Mouse (Mus musculus): ENCODE results near the gene Grm1. TPM values are rescaled to one million over a fixed set of nuclear protein-coding genes. Genes with fewer than 3 reads are reported as not detected.

Gene Grm1
- polyA plus RNA-seq, 1 experiment from 2014 or later, result 0.09 TPM

DNA sequence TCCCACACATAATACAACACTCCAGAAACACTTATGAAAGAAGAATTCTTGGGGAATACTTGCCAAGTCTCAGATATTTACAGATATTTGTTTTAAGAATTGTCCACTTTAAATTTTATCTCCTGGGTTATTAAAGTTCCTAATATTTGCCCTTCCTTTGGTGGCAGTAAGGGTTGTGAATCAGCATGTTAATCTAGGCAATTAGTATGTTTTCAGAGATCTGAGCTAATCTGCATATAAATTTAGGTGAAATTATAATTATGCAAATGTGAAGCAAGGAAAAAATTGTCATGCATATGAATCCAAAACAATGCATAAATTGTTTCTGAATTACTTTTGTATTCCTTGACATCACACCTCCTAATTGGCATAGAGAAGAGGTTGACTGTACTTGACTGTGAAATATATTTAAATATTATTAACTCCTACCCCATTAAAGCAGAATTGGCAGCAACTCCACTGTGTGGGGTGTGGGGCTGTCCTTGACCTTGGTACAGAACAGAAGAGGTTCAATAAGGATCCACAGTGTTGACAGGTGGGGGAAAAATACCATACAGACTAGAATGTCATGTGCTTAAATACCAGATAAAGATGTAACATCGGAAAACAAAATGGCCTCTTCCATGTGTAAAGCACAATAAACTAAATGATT, 37.6 kb downstream of the Grm1 start:
- Histone ChIP-seq H3K9me3 (no peaks in the 10 kb centered on the region), H3K4me3 (no peak overlapping the region), H3K4me1 (no peaks in the 10 kb centered on the region), H3K4me2 (replicated peaks) (no peak overlapping the region), H3K27ac (no peak overlapping the region), H3K27me3 (no peaks in the 10 kb centered on the region), H3K36me3 (no peaks in the 10 kb centered on the region), H3K9ac (no peak overlapping the region)
- ATAC-seq (ENCODE audit: insufficient number of reproducible peaks, insufficient read depth, low FRiP score, low TSS enrichment), result no peak
- WGBS, result 88% methylated on average over 1 of the region's 1 CpGs

DNA sequence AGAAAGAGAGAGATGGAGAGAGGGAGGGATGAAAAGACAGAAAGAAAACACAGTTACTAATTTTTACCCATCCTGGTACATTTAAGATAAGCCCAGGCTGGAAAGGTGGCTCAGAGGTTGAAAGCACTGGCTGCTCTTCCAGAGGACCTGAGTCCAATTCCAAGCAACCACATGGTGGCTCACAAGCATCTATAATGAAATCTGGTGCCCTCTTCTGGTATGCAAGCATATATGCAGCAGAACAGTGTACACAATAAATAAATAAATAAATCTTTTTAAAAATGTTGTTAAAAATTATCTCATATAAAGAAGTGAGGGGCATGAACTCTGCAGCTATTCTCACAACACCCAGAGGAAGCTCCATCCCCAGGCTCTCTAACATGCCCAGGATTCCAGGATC, 42.8 kb downstream of the Grm1 start:
- Histone ChIP-seq H3K27me3 (no peaks in the 10 kb centered on the region), H3K9me3 (no peaks in the 10 kb centered on the region), H3K4me3 (no peak overlapping the region), H3K4me1 (no peaks in the 10 kb centered on the region), H3K9ac (no peak overlapping the region), H3K4me2 (replicated peaks) (no peak overlapping the region), H3K27ac (no peak overlapping the region), H3K36me3 (no peaks in the 10 kb centered on the region)
- no peak for ATAC-seq (ENCODE audit: insufficient number of reproducible peaks, insufficient read depth, low FRiP score, low TSS enrichment)

DNA sequence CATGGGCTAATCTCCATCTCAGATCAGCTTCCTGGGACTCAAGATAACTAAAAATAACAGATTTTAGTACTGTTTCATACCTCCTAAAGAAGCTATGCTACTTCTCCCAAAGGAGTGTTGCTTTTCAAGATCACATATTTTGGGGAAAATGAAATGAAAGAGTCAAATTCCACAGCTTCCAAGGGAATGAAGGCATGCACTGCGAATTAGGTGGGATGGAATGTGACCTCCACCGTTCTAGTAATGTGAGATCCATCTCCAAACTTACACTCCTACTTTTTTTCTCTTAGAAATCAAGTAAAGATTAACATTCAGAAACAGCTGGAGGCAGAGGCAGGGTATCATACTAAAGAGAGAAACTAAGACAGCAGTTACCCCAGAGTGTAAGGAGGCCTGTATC, 49.9 kb downstream of the Grm1 start:
- no peak overlapping the region for H3K9ac ChIP-seq
- H3K27ac ChIP-seq, result no peak overlapping the region
- WGBS, result 38% methylated on average over 2 of the region's 2 CpGs
- no peak for ATAC-seq (ENCODE audit: insufficient number of reproducible peaks, insufficient read depth, low FRiP score, low TSS enrichment)
- H3K36me3 ChIP-seq, result no peaks in the 10 kb centered on the region
- H3K4me3 ChIP-seq, result no peak overlapping the region
- H3K4me1 ChIP-seq, result 0 out of 2 replicates have a peak, but pooled peaks cover 5% of the 10 kb centered on the region
- H3K9me3 ChIP-seq, result no peaks in the 10 kb centered on the region
- no peaks in the 10 kb centered on the region for H3K27me3 ChIP-seq
- no peak overlapping the region for H3K4me2 ChIP-seq (replicated peaks)

DNA sequence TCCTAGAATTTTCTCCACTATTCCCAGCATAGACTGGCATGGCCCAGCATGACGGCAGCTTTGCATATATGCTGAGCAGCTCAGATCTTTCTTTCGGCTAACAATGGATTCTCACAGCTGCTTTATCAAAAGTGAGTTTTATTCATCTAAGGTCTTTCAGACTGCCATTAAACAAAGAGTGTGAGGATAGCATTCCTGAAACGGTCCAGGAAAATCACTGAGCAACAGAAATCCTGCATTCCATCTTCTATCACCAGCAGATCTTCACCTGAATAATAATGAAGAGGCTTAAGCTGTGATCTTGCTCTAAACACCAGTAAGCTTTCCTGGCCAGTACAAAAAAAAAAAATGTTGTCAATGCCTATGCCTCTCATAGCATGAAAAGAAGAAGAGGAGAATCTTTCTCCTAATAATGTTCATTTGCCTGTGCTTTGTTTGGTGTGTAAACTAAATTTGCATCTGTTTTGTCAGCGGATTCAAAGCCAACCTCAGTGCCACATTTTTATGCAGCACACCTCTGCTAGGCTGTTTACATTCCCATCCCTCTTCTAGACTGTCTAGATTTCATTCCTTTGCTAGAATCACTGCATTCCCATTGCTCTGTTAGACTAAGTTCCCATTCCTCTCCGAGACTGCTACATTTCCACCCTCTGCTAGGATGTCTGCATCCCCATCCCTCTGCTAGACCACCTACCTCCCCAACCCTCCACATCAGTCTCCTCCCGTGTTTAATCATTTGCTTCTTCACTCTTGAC, 56.2 kb downstream of the Grm1 start:
- no peak overlapping the region for H3K4me2 ChIP-seq (replicated peaks)
- no peaks in the 10 kb centered on the region for H3K36me3 ChIP-seq
- H3K4me3 ChIP-seq, result no peak overlapping the region
- no peaks in the 10 kb centered on the region for H3K4me1 ChIP-seq
- no peaks in the 10 kb centered on the region for H3K27me3 ChIP-seq
- no peak overlapping the region for H3K9ac ChIP-seq
- H3K27ac ChIP-seq, result no peak overlapping the region
- no peaks in the 10 kb centered on the region for H3K9me3 ChIP-seq
- no peak for ATAC-seq (ENCODE audit: insufficient number of reproducible peaks, insufficient read depth, low FRiP score, low TSS enrichment)
- 69% methylated on average over 6 of the region's 6 CpGs for WGBS

DNA sequence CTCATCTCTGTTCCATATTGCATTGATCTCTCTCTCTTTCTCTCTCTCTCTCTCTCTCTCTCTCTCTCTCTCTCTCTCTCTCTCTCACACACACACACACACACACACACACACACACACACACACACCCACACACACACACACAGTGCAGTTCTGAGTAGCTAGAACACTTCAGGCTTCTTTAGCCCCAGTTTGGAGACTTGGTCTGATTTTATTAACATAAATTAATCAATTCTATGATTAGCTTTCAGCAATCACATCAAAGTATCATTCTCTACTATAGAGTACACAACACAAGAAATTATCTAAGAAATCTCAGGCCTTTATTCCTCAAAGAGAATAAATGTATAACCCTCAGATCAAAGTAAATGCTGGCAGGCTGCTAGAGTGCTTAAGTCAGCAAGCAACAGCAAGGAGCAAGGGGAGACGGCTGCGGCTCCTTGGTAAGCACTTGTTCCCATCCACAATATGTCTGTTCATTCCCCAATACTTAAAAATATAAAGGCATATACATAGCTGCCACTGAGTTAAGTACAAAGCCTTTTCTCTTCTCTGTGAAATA, 63.1 kb downstream of the Grm1 start:
- ATAC-seq (ENCODE audit: insufficient number of reproducible peaks, insufficient read depth, low FRiP score, low TSS enrichment), result no peak
- no peaks in the 10 kb centered on the region for H3K36me3 ChIP-seq
- no peak overlapping the region for H3K4me2 ChIP-seq (replicated peaks)
- no peaks in the 10 kb centered on the region for H3K27me3 ChIP-seq
- H3K9ac ChIP-seq, result no peak overlapping the region
- 94% methylated on average over 2 of the region's 2 CpGs for WGBS
- H3K9me3 ChIP-seq, result no peaks in the 10 kb centered on the region
- H3K4me1 ChIP-seq, result no peaks in the 10 kb centered on the region
- H3K27ac ChIP-seq, result no peak overlapping the region
- no peak overlapping the region for H3K4me3 ChIP-seq

DNA sequence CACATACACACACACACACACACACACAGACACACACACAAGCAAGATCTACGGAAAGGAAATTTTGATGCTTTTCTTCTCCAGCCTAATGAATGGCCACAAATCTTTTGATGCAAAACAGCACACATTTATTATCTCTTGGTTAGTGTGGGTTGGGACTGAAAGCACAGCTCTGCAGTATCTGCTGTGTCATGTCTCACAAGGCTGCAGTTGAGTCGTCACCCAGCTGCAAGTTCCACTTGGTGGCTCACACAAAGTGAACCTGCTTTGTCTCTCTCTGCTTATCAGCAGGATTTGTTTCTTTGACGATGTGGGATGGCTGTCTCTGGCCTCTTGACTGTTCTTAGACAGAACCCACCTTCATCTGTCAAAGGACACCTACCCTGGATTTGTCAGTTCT, 68.5 kb downstream of the Grm1 start:
- H3K4me2 ChIP-seq (replicated peaks), result no peak overlapping the region
- no peaks in the 10 kb centered on the region for H3K9me3 ChIP-seq
- 73% methylated on average over 3 of the region's 3 CpGs for WGBS
- H3K27ac ChIP-seq, result no peak overlapping the region
- H3K4me3 ChIP-seq, result no peak overlapping the region
- no peaks in the 10 kb centered on the region for H3K4me1 ChIP-seq
- no peak overlapping the region for H3K9ac ChIP-seq
- no peak for ATAC-seq (ENCODE audit: insufficient number of reproducible peaks, insufficient read depth, low FRiP score, low TSS enrichment)
- H3K36me3 ChIP-seq, result no peaks in the 10 kb centered on the region
- no peaks in the 10 kb centered on the region for H3K27me3 ChIP-seq

DNA sequence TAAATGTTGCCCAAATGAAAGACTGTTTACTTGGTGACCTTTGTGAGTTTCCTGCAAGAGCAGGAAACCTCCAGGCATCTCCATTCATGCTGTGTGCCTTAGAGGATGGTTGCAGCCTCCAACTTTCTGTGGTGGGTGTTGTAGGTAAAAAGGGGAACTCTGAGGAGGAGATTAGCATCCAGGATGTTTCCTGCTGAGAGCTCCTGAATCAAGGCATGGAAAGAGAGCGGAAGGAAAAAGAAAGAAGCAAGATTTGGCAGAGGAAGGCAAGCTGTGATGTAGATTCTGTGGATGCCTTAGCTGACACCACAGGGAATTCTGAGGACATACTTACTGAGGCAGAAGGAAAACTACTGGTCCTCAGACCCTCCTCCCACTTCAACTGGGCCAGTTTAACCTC, 85.4 kb downstream of the Grm1 start:
- H3K27ac ChIP-seq, result no peak overlapping the region
- no peaks in the 10 kb centered on the region for H3K4me1 ChIP-seq
- H3K27me3 ChIP-seq, result no peaks in the 10 kb centered on the region
- ATAC-seq (ENCODE audit: insufficient number of reproducible peaks, insufficient read depth, low FRiP score, low TSS enrichment), result no peak
- no peak overlapping the region for H3K9ac ChIP-seq
- no peaks in the 10 kb centered on the region for H3K9me3 ChIP-seq
- no peaks in the 10 kb centered on the region for H3K36me3 ChIP-seq
- H3K4me3 ChIP-seq, result no peak overlapping the region
- WGBS, result 19% methylated on average over 1 of the region's 1 CpGs
- no peak overlapping the region for H3K4me2 ChIP-seq (replicated peaks)

DNA sequence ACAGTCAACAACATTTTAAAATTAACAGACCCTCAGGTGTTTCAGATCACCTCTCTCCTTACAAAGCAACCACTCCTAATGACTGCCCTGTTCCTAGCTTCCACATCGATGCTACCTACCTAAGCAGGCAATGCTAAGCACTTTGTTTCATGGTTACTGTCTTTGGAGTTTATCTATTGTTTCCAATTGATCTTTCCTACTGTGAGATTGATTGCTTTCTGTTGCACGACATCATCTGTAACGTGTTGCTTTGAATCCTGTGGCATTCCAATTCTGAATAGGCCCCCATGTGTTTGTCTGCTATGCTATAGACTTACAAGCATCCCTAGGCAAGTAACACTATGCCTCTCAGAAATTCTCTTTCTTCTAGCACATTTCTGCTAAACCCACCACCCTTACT, 90.4 kb downstream of the Grm1 start:
- Histone ChIP-seq H3K4me3 (no peak overlapping the region), H3K4me2 (replicated peaks) (no peak overlapping the region), H3K27me3 (no peaks in the 10 kb centered on the region), H3K36me3 (no peaks in the 10 kb centered on the region), H3K9ac (no peak overlapping the region), H3K4me1 (no peaks in the 10 kb centered on the region), H3K27ac (no peak overlapping the region), H3K9me3 (no peaks in the 10 kb centered on the region)
- 73% methylated on average over 3 of the region's 3 CpGs for WGBS
- ATAC-seq (ENCODE audit: insufficient number of reproducible peaks, insufficient read depth, low FRiP score, low TSS enrichment), result no peak

DNA sequence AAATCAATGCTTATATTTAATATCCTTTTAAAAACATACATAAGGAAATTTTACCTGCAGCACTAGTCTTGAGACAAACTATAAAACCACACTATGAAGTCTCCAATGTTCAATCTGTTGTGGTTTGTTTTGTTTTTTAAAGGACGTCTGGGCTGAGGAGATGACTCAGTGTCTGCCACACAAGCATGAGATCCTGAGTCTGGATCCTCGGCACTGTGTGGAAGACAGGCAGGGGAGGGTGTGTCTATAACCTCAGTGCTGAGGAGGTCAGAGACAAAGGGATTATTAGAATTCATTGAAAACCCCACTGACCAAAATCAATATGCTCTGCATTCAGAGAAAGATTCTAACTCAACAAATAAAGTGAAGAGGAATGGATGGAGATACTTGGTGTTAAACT, 110.8 kb downstream of the Grm1 start:
- no peaks in the 10 kb centered on the region for H3K4me1 ChIP-seq
- H3K4me3 ChIP-seq, result no peak overlapping the region
- no peaks in the 10 kb centered on the region for H3K36me3 ChIP-seq
- H3K9ac ChIP-seq, result no peak overlapping the region
- no peak for ATAC-seq (ENCODE audit: insufficient number of reproducible peaks, insufficient read depth, low FRiP score, low TSS enrichment)
- H3K27me3 ChIP-seq, result no peaks in the 10 kb centered on the region
- no peaks in the 10 kb centered on the region for H3K9me3 ChIP-seq
- 65% methylated on average over 2 of the region's 2 CpGs for WGBS
- H3K4me2 ChIP-seq (replicated peaks), result no peak overlapping the region
- no peak overlapping the region for H3K27ac ChIP-seq

DNA sequence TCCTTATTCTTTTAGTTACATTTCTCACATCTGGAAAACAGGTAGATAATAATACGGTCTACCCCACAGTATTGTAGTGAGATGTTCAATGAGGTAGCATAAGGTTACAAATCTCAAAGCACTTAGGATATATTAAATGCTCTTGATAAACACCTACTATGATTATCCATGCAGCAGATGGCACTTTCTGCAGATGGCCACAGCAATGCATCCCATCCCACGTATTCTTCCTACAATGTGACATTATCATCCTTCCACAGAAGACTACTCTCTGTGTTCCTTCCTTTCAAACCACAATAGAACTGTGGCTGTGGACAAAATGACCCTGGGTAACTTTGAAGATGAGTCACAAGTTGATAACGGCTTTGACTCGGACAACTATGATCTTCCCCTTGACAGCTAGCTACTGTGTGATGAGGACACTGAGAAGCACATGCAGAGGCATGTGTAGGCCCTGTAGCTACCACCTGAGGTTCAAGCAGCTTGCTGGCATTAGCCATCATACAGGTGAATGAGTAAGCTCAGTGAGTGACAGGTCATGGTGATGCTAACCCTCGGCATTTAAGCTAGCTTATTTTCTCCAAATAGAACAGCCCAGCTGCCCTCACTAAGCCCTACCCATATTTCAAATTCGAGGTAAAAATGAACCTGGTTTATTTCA, 117.5 kb downstream of the Grm1 start:
- Histone ChIP-seq H3K4me2 (replicated peaks) (no peak overlapping the region), H3K4me1 (no peaks in the 10 kb centered on the region), H3K36me3 (no peaks in the 10 kb centered on the region), H3K9me3 (peaks cover 4% of the 10 kb centered on the region; the same call in 1 of the 2 replicates), H3K9ac (no peak overlapping the region), H3K27me3 (no peaks in the 10 kb centered on the region), H3K27ac (no peak overlapping the region), H3K4me3 (no peak overlapping the region)
- WGBS, result 80% methylated on average over 6 of the region's 6 CpGs
- ATAC-seq (ENCODE audit: insufficient number of reproducible peaks, insufficient read depth, low FRiP score, low TSS enrichment), result no peak

DNA sequence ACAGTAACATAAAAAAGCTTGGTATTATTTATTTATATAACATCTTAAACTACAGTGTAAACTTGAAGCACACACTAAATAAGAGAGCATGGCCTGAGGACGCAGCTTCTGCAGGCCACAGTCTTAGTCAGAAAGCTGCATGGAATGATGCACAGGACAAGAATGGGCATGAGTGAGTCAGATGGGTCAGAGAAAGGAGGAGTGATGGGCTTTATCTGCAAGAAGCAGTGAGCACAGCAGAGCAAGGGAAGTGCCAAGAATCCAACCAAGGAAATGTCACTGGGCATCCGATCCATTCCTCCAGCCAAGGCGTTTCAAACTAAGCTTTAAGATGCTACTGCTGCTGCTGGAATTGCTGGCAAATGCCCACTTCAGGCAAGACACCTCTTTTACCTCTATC, 131.6 kb downstream of the Grm1 start:
- 75% methylated on average over 3 of the region's 3 CpGs for WGBS
- Histone ChIP-seq H3K27me3 (no peaks in the 10 kb centered on the region), H3K36me3 (no peaks in the 10 kb centered on the region), H3K9ac (no peak overlapping the region), H3K9me3 (no peaks in the 10 kb centered on the region), H3K27ac (no peak overlapping the region), H3K4me3 (no peak overlapping the region), H3K4me2 (replicated peaks) (no peak overlapping the region), H3K4me1 (no peaks in the 10 kb centered on the region)
- ATAC-seq (ENCODE audit: insufficient number of reproducible peaks, insufficient read depth, low FRiP score, low TSS enrichment), result no peak

DNA sequence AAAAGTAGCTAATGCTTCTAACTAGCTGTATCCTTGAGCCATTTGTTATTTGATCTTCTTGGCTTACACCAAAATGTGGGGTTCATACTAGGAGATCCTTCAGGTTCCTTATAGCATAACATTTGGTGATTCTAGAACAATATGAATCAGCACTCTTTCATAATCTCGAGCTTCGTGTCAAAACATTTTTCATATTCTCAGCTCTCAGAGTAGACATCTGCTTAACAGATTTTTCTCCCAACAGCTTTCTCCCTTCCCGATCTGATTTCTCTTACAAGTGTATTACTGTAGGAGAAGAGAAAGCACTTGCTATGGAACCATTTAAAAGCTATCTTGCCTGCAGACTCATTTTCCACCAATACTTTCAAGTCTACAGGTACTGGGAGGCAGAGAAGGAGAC, 133.0 kb downstream of the Grm1 start:
- 77% methylated on average over 3 of the region's 3 CpGs for WGBS
- no peak overlapping the region for H3K4me2 ChIP-seq (replicated peaks)
- ATAC-seq (ENCODE audit: insufficient number of reproducible peaks, insufficient read depth, low FRiP score, low TSS enrichment), result no peak
- H3K27me3 ChIP-seq, result no peaks in the 10 kb centered on the region
- no peaks in the 10 kb centered on the region for H3K36me3 ChIP-seq
- H3K4me3 ChIP-seq, result no peak overlapping the region
- H3K27ac ChIP-seq, result no peak overlapping the region
- H3K9ac ChIP-seq, result no peak overlapping the region
- no peaks in the 10 kb centered on the region for H3K9me3 ChIP-seq
- no peaks in the 10 kb centered on the region for H3K4me1 ChIP-seq

All from embryonic facial prominence, embryonic 12.5 days (tissue).